Mouse (Mus musculus) hindbrain, embryonic 15.5 days (tissue): Measurements from ENCODE around the gene Arl5c. TPM values are rescaled to one million over a fixed set of nuclear protein-coding genes. Genes with fewer than 3 reads are reported as not detected.

Experiments
- ATAC-seq: fragments of 200-750 bp; cut with Nextera tagmentation; 2 replicates; pipeline ENCODE4 v1.8.0; 2017; ENCODE audit warnings: low read depth, moderate number of reproducible peaks, moderate TSS enrichment; ENCODE audit not compliant: low FRiP score
- H3K27ac ChIP-seq: fragments of 300-500 bp; sonication (generic); replicated peaks from 2 replicates; pipeline ENCODE4 v1.5.1; 2015; ENCODE audit warnings: mild to moderate bottlenecking, inconsistent platforms
- H3K27me3 ChIP-seq: fragments of 300-500 bp; sonication (generic); 2 replicates; pipeline ENCODE4 v1.6.1; 2015; ENCODE audit warnings: control low read depth, inconsistent platforms
- H3K36me3 ChIP-seq: fragments of 300-500 bp; sonication (generic); 2 replicates; pipeline ENCODE4 v1.6.1; 2015; ENCODE audit warnings: control low read depth, inconsistent platforms
- H3K4me1 ChIP-seq: fragments of 300-500 bp; sonication (generic); replicated peaks from 2 replicates; pipeline ENCODE4 v1.6.1; 2015; ENCODE audit warnings: control low read depth, inconsistent platforms
- H3K4me2 ChIP-seq: fragments of 300-500 bp; sonication (generic); 2 replicates; pipeline ENCODE4 v1.6.1; 2015; ENCODE audit warnings: moderate library complexity, mild to moderate bottlenecking, inconsistent platforms
- H3K4me3 ChIP-seq: fragments of 300-500 bp; sonication (generic); 2 replicates; pipeline ENCODE4 v1.5.1; 2015; ENCODE audit warnings: mild to moderate bottlenecking, inconsistent platforms
- H3K9ac ChIP-seq: fragments of 300-500 bp; sonication (generic); 2 replicates; pipeline ENCODE4 v1.6.1; 2015; ENCODE audit warnings: inconsistent platforms
- H3K9me3 ChIP-seq: fragments of 300-500 bp; sonication (generic); 2 replicates; pipeline ENCODE4 v1.6.1; 2016; ENCODE audit warnings: control low read depth, inconsistent platforms
- WGBS: fragments of 180-500 bp; shearing (Covaris S2); methylation state at CpG from one replicate; pipeline ENCODE4 v1.1.7; 2015; 5-methylcytosine and 5-hydroxymethylcytosine counted together
- polyA plus RNA-seq: library from polyadenylated mRNA; unstranded; fragments of >200 nt; fragmentation: Nextera tagmentation; extraction: Ambion mirVana; gene quantifications from 2 replicates; pipeline ENCODE4 v1.2.1, GENCODE M21; 2015

The Arl5c gene
- 12.9 and 13.7 TPM in 2 replicates for polyA plus RNA-seq

DNA sequence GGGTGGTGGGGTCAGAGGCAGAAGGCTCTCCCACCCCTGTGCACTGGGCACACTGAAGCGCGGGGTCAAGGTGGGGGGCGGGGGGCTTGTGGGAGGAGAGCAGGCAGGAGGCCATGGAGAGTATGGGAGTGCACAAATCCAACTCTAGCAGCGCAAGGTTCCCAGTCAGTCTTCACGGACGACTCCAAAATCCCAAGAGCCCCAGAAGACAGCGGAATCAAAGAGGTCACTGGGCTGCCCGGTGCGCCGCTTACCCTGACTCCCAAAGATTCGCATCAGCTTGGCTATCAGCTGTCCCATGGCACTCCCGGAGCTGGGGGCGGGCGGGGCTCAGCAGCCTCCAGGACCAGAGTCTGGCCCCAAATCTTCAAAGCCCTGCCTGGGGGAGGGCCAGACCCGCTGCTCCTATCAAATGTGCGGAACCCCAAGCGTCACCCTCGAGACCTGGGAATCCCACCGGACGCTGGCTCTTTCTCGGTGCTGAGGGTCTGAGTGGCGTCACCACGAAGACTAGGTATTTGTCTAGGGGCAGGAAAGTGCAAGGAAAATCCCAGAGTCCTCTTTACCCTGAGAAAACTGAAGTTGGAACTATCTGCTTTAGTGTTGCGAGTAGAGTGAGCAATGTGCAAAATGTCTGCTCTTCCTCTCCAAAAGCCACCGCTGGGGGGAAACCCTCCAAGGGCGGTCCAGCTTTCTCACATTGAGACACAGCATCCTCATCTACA is at the start of gene Arl5c:
Gene Arl5c, minus strand, starts transcription at position 618 of the 725 bp plus-strand sequence.
- Histone ChIP-seq H3K4me2 (peak within 1 kb of the TSS; percentile 84), H3K27ac (no peak within 1 kb of the TSS), H3K9me3 (no peaks in the 10 kb centered on the region), H3K4me3 (peak within 1 kb of the TSS; percentile 41), H3K9ac (peak within 1 kb of the TSS; percentile 31), H3K4me1 (peaks cover 22% of the 10 kb centered on the region), H3K27me3 (peaks cover 7% of the 10 kb centered on the region; the same call in 1 of the 2 replicates), H3K36me3 (no peaks in the 10 kb centered on the region)
- ATAC-seq: peak; percentile 61
- WGBS: 1% methylated on average over 26 of the region's 26 CpGs

DNA sequence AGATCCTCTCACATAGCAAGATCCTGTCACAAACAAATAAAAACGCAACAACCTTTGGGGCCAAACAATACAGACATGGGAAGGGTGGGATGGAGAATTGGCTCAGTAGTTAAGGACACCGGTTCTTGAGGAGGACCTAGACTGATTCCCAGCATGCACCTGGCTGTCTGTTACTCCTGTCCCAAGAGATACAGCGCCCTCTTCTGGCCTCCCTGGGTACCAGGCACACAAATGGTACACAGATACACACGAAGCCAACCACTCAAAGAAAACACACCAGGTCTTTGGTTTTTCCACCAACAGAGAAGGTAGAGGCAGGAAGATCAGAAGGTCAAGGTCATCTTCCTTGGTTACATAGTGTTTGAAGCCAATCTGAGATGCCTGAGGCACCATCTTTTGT is 49.6 kb upstream of the Arl5c start:
- H3K27ac ChIP-seq: no peak overlapping the region
- H3K27me3 ChIP-seq: peaks cover 8% of the 10 kb centered on the region; the same call in 1 of the 2 replicates
- ATAC-seq: no peak
- H3K36me3 ChIP-seq: no peaks in the 10 kb centered on the region
- H3K9ac ChIP-seq: no peak overlapping the region
- 0 out of 2 replicates have a peak, but pooled peaks cover 6% of the 10 kb centered on the region for H3K4me1 ChIP-seq
- no peak overlapping the region for H3K4me2 ChIP-seq
- H3K4me3 ChIP-seq: no peak overlapping the region
- no peaks in the 10 kb centered on the region for H3K9me3 ChIP-seq
- WGBS: 69% methylated on average over 4 of the region's 4 CpGs

DNA sequence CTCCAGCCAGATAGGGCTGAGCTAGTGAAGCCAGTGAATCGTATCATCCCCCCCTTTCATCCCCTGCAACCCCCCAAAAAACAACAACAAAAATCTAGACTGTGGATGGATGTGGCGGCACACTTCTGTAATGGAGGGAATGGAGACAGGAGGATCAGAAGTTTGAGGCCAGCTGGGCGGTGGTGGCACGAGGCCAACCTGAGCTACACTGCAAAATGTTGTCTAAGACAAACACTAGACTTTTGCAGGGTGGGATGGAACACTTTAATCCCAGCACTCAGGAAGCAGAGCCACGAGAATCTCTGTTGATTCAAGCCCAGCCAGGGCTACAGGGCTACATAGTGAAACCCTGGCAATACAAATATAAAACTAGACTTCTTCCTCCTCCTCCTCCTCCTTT is 48.1 kb upstream of the Arl5c start:
- Histone ChIP-seq H3K4me1 (0 out of 2 replicates have a peak, but pooled peaks cover 6% of the 10 kb centered on the region), H3K27me3 (0 out of 2 replicates have a peak, but pooled peaks cover under 1% of the 10 kb centered on the region), H3K36me3 (no peaks in the 10 kb centered on the region), H3K9ac (no peak overlapping the region), H3K27ac (no peak overlapping the region), H3K4me3 (no peak overlapping the region), H3K9me3 (no peaks in the 10 kb centered on the region), H3K4me2 (no peak overlapping the region)
- no peak for ATAC-seq
- WGBS: 64% methylated on average over 5 of the region's 5 CpGs

DNA sequence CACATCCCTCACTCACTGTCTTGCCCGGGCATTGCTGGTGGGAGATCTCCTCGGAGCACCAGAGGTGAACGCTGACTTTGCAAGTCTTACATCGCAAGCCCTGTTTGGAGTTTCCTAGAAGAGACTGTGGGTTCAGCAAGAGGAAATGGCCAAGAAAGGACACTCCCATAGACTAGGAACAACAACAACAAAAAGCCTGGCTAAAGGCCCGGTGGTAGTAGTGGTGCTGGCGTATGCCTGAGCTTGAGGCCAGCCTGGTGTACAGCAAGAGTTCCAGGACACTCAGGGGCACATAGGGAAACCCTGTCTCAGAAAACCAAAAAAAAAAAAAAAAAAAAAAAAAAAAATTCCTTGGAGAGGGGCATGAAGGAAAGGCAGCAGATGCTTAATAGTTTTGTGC is 46.8 kb upstream of the Arl5c start:
- Histone ChIP-seq H3K27me3 (no peaks in the 10 kb centered on the region), H3K4me3 (no peak overlapping the region), H3K4me2 (no peak overlapping the region), H3K4me1 (0 out of 2 replicates have a peak, but pooled peaks cover under 1% of the 10 kb centered on the region), H3K36me3 (no peaks in the 10 kb centered on the region), H3K9ac (no peak overlapping the region), H3K27ac (no peak overlapping the region), H3K9me3 (no peaks in the 10 kb centered on the region)
- no peak for ATAC-seq
- WGBS: 69% methylated on average over 6 of the region's 6 CpGs

DNA sequence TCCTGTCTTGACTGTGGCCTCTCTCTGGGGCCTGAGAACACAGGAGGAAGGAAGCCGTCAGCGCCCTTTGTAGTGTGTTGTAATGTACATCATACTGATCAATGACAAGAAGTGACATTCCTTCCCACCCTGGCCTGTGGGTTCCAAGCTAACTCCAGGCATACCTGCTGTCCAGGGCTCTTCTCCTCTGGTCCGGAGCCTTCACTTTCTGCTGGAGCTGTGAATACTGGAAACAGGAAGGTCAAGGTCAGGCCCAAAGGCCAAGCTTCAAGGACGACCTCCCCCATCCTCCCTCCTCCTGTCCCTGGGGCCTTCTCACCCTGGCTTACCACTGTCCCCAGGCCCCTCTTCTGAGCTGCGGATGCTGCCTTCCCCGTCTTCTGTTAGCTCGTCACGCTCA is 45.0 kb upstream of the Arl5c start:
- Histone ChIP-seq H3K4me1 (peaks cover 7% of the 10 kb centered on the region), H3K4me2 (no peak overlapping the region), H3K27me3 (no peaks in the 10 kb centered on the region), H3K9ac (no peak overlapping the region), H3K4me3 (no peak overlapping the region), H3K36me3 (no peaks in the 10 kb centered on the region), H3K27ac (no peak overlapping the region), H3K9me3 (no peaks in the 10 kb centered on the region)
- ATAC-seq: no peak
- 66% methylated on average over 8 of the region's 8 CpGs for WGBS

DNA sequence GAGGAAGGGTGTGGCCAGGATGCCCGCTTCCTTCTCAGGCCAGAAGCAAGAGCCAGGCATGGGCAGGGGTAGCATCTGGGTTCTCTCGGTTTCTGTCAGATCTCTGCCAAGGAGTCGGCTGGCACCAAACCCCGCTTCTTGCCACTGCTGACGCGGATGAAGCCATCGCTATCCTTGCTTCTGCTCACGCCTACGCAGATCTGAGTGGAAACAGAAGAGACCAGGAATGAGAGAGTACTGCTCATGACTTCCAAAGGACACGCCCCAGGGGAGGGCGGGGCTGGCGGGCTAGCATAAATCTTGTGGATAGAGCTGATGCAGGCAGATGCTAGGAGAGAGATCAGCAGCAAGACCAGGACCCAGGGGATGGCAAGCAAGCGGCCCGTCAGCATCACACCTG is 41.9 kb upstream of the Arl5c start:
- ATAC-seq: no peak

DNA sequence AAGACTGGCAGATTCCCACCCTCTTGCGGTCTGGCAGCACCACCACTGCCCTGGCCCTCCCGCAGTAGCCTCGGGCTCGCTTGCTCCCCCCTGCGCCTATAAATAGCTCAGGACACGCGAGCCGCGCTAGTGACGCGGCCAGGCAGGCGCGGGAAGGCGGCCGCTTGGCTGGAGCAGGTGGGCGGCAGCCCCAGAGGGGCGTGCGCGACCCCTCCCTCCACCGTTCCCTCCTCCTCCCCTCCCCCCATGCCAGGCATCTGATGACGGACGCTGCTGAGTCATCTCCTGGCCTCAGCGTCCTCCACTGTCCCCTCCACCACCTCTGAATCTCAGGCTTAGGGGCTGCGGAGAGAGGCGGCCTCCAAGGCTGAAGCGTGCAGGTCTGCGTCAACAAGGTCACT is 40.0 kb upstream of the Arl5c start:
- peaks cover 25% of the 10 kb centered on the region for H3K4me1 ChIP-seq
- no peaks in the 10 kb centered on the region for H3K27me3 ChIP-seq
- H3K4me2 ChIP-seq: peak overlapping the region; percentile 64
- H3K36me3 ChIP-seq: peaks cover 4% of the 10 kb centered on the region
- under 1% methylated on average over 27 of the region's 27 CpGs for WGBS
- H3K27ac ChIP-seq: peak overlapping the region; percentile 23
- ATAC-seq: peak; percentile 62
- no peaks in the 10 kb centered on the region for H3K9me3 ChIP-seq
- peak overlapping the region; percentile 33 for H3K4me3 ChIP-seq
- peak overlapping the region; percentile 37 for H3K9ac ChIP-seq

More for the DNA sequence above, 41.9 kb upstream of the Arl5c start:
- Histone ChIP-seq H3K9ac (no peak overlapping the region), H3K4me1 (peaks cover 21% of the 10 kb centered on the region), H3K36me3 (no peaks in the 10 kb centered on the region), H3K4me3 (no peak overlapping the region), H3K4me2 (no peak overlapping the region), H3K9me3 (no peaks in the 10 kb centered on the region), H3K27me3 (no peaks in the 10 kb centered on the region), H3K27ac (no peak overlapping the region)
- 51% methylated on average over 14 of the region's 14 CpGs for WGBS

DNA sequence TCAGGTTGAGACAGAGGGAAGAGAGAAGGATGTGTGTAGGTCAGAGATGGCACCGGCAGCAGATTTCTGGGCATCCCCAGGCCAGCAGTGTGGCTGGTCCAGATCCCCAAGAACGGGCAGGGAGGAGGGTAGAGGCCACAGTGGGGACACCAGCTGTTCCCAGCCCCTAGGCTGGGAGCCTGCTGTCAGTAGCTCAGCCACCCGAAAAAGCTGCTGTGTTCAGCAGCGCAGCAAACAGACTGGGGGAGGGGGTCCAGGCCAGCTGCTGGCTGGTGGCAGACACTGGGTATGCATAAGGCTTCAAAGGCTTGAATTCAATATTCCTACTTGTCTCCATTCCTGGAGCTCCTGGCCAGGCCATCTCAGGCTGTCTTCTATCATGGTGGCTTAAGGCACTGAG is 38.9 kb upstream of the Arl5c start:
- no peaks in the 10 kb centered on the region for H3K27me3 ChIP-seq
- H3K27ac ChIP-seq: peak overlapping the region; percentile 49
- peaks cover 16% of the 10 kb centered on the region for H3K36me3 ChIP-seq
- H3K9ac ChIP-seq: no peak overlapping the region
- no peak overlapping the region for H3K4me3 ChIP-seq
- 15% methylated on average over 4 of the region's 4 CpGs for WGBS
- H3K9me3 ChIP-seq: no peaks in the 10 kb centered on the region
- no peak overlapping the region for H3K4me2 ChIP-seq
- ATAC-seq: peak; percentile 48; the same call in 1 of the 2 replicates
- peaks cover 25% of the 10 kb centered on the region for H3K4me1 ChIP-seq

DNA sequence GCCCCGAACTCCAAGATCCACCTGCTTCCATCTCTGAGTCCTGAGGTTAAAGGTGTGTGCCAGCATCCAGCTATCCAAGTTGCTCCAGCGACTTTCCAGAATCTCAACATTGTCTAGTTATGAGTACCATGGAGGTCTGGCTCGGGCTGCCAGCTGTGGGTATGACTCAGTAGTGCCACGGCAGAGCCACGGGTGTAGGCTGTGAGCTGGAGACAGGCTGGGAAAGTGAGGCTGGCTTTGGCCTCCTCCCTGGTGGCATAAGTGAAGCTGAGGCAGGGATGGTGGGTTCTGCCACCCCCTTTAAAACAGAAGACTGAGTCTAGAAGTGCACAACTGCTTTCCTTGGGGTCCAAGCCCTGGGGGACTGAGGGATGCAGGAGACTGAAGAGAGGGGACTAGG is 38.1 kb upstream of the Arl5c start:
- Histone ChIP-seq H3K4me1 (peaks cover 25% of the 10 kb centered on the region), H3K9ac (no peak overlapping the region), H3K36me3 (peaks cover 23% of the 10 kb centered on the region), H3K4me2 (no peak overlapping the region), H3K27me3 (no peaks in the 10 kb centered on the region), H3K27ac (no peak overlapping the region), H3K9me3 (no peaks in the 10 kb centered on the region), H3K4me3 (no peak overlapping the region)
- ATAC-seq: no peak
- 83% methylated on average over 5 of the region's 5 CpGs for WGBS

DNA sequence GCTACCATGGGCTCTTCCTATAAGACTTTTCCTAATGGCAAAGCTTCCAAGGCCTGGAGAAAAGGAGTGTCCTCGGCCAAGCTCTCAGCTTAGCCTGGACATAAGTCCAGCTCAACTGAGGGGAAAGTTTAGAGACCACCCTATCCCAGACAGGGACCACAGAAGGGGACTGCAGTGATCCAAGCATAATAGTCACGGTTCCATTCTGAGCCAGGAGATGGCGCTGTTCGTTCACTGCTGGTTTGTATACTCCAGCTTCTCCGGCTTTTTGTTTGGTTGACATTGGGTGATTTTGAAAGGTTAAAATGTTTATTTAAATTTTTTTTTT is 35.4 kb upstream of the Arl5c start:
- Histone ChIP-seq H3K27ac (no peak overlapping the region), H3K4me2 (no peak overlapping the region), H3K36me3 (peaks cover 34% of the 10 kb centered on the region), H3K9ac (no peak overlapping the region), H3K27me3 (no peaks in the 10 kb centered on the region), H3K4me3 (no peak overlapping the region), H3K9me3 (no peaks in the 10 kb centered on the region), H3K4me1 (peaks cover 35% of the 10 kb centered on the region)
- ATAC-seq: no peak
- WGBS: 2% methylated on average over 5 of the region's 5 CpGs

DNA sequence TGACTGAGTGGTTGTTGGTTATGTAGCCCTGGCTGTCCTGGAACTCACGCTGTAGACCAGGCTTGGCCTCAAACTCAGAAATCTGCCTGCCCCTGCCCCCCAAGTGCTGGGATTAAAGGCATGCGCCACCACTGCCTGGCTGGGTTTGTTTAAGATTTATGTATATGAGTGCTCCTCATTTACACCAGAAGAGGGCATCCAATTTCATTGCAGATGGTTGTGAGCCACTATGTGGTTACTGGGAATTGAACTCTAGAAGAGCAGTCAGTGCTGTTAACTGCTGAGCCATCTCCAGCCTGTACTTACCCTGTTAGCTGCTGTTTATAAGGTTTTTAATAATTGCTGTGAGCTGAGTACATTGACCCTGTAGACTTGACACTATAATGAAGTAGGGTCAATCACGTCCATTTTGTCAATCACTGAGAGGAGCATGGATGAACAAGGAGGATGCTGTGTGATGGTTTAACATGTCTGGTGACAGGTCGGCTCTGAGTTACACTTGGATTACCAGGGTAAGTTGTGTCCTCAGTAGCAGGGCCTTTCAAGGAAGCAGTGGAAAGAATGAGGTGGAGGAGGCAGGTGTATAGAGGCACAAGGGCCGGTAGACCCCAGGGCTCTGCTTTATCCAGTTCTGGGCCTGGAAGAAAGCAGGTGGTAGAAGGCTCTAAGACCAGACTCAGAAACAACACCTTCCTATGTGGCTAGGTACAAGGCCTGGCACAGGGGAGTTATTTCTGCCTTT is 34.9 kb upstream of the Arl5c start:
- H3K4me2 ChIP-seq: no peak overlapping the region
- WGBS: 51% methylated on average over 5 of the region's 5 CpGs
- H3K36me3 ChIP-seq: peaks cover 34% of the 10 kb centered on the region
- H3K4me1 ChIP-seq: peaks cover 32% of the 10 kb centered on the region
- H3K9ac ChIP-seq: no peak overlapping the region
- no peak for ATAC-seq
- H3K9me3 ChIP-seq: no peaks in the 10 kb centered on the region
- H3K27me3 ChIP-seq: no peaks in the 10 kb centered on the region
- H3K27ac ChIP-seq: no peak overlapping the region
- no peak overlapping the region for H3K4me3 ChIP-seq

DNA sequence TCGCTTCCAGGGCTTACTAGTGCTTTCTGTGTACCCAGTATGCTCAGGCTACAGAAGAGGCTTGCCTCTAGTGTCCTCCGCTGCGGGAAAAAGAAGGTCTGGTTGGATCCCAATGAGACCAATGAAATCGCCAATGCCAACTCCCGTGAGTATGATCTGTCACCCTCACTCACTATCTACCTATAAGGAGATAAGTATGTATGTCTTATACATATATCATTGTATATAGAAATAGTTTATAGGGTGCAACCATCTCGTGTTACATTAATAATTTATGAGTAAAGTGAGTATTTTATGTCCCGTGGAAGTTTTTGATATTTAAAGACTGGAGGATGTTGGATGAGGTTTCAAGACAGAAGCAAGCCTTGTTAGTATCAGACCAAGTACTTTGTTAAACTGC is 31.8 kb upstream of the Arl5c start:
- H3K9ac ChIP-seq: peak overlapping the region; percentile 97
- 25% methylated on average over 7 of the region's 7 CpGs for WGBS
- no peak for ATAC-seq
- H3K4me1 ChIP-seq: peaks cover 33% of the 10 kb centered on the region
- H3K36me3 ChIP-seq: peaks cover 34% of the 10 kb centered on the region
- H3K27ac ChIP-seq: no peak overlapping the region
- peak overlapping the region; percentile 87 for H3K4me3 ChIP-seq
- no peaks in the 10 kb centered on the region for H3K9me3 ChIP-seq
- H3K27me3 ChIP-seq: no peaks in the 10 kb centered on the region
- peak overlapping the region; percentile 86 for H3K4me2 ChIP-seq
